Mouse (Mus musculus) stomach, postnatal 0 days (tissue): Measurements from ENCODE around the gene Vmn1r89.

Experiments used
- CTCF ChIP-seq: IDR thresholded peaks from 2 replicates; pipeline ENCODE4 v1.5.1; 2016; ENCODE audit warnings: antibody characterized with exemption, low read depth, mild to moderate bottlenecking, moderate library complexity
- EP300 ChIP-seq: optimal IDR thresholded peaks from 2 replicates; pipeline ENCODE3; 2016; ENCODE audit warnings: antibody characterized with exemption

DNA sequence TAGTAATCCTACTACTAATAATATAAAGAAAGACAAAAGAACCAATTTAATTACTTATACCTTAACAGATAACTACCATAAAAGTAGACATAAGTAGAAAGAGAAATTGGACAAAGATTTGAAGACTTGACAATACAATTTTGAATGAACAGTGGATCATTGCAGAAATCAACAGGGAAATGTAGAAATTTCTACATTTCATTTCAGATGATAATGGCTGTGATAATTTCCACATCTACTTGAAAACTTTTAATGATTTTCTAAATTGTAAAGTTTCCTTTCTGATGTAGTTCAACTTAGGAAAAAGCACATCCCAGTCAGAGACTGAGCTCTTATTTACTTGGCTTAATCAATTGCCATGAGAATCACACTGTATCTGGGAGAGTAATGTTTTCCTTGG lies at the start of gene Vmn1r89:
- no peak for TF ChIP-seq CTCF
- no peak for TF ChIP-seq EP300
